Mouse (Mus musculus) ES-E14 (cell line): Measurements from ENCODE around the gene Hps6.

Source experiments
- HCFC1 ChIP-seq: IDR thresholded peaks from 2 replicates; pipeline ENCODE4 v1.6.1; 2012; ENCODE audit warnings: low read length, inconsistent platforms, borderline replicate concordance; ENCODE audit not compliant: insufficient read depth
- MAFK ChIP-seq: IDR thresholded peaks from 2 replicates; pipeline ENCODE4 v1.6.1; 2014; ENCODE audit warnings: mild to moderate bottlenecking, low read depth, low read length, inconsistent platforms; ENCODE audit not compliant: insufficient read depth

DNA sequence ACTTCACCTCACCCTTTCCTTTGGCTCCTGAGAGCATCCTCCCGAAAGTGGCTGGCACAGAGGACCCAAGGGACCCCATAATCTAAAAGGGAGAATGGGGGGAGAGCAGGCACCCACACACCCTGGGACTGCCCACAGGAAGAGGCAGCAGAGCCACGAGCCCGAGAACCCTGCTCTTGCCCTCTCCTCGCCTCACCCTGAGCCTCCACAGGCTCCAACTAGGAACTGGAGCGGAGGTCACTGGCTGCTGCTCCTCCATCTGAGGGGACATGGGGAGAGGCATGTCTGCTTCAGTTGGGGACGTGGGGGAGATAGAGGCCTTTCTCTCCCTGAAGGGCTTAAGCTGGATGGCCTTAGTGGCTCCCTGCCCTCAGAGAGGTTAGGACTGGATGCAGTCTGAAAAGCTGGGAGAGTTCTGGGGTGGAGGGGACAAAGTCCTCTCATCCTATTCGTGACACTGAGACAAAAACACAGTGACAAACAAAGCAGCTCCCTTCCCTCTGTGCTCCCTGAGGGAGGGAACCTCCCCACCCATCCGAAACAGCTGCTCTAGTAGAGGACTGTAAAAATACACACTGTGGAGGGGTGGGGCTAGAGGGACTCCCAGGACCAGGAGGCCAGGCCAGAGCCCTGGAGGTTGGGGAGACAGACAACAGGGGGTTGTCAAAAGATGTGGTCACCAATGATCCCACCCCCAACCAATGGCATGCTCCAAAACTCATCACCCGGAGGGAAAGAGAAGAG, 28.6 kb downstream of the Hps6 start:
- TF ChIP-seq HCFC1: no peak
- TF ChIP-seq MAFK: no peak
